Mouse (Mus musculus): ENCODE measurements around the gene Disc1. TPM values are rescaled to one million over a fixed set of nuclear protein-coding genes. Genes with fewer than 3 reads are reported as not detected.

The Disc1 gene
- polyA plus RNA-seq, 1 experiment from 2014 or later = 1.6 TPM

DNA sequence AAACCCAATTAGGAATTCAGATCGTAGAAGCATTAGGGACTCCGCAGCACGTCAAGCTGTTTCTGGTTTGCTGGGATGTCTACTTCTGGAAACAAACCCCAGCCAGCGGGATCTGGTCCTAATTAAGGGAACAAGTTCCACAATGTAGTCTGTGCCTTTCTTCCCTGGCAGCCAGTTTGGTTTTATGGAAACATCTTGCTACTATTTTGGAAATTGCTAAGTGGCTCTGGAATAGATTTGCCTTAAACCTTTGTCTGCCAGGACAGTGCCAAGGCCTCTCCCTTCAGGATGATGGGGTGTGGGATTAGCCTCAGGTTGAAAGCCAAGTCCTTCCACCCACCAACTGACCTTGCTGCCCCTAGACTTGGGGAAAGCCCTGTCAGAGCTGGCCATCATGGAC, 164.7 kb downstream of the Disc1 start:
- Histone ChIP-seq H3K9ac (ENCODE audit: low read depth, low read length) (no peak overlapping the region), H3K4me3 (ENCODE audit: low read depth, low read length) (no peak overlapping the region), H3K9me3 (ENCODE audit: control insufficient read depth, low read length) (no peaks in the 10 kb centered on the region), H3K36me3 (ENCODE audit: control insufficient read depth, insufficient read depth, low read length) (no peaks in the 10 kb centered on the region), H3K4me2 (ENCODE audit: low read depth, low read length) (peak overlapping the region; percentile 46), H3K27ac (replicated peaks; ENCODE audit: low read depth, low read length) (peak overlapping the region; percentile 82), H3K4me1 (ENCODE audit: control insufficient read depth, insufficient read depth, low read length) (peaks cover 29% of the 10 kb centered on the region), H3K27me3 (replicated peaks; ENCODE audit: control insufficient read depth, insufficient read depth, low read length) (no peaks in the 10 kb centered on the region)
- DNase-seq (ENCODE audit: low spot score) (peak; percentile 97), ATAC-seq (ENCODE audit: low read depth) (peak; percentile 85)
- WGBS = 22% methylated on average over 4 of the region's 4 CpGs

- no peaks in the 10 kb centered on the region for H3K36me3 ChIP-seq (ENCODE audit: control insufficient read depth, insufficient read depth, low read length)
Observed at GRCm38 (mm10) chr8:125220608-125221007, 166.6 kb downstream of the Disc1 start.

GRCm38 (mm10) chr8:125221062-125221461, 167.1 kb downstream of the Disc1 start:
- Histone ChIP-seq H3K9me3 (ENCODE audit: control insufficient read depth, low read length) (no peaks in the 10 kb centered on the region), H3K9ac (ENCODE audit: low read depth, low read length) (no peak overlapping the region), H3K4me3 (ENCODE audit: low read depth, low read length) (no peak overlapping the region), H3K4me1 (ENCODE audit: control insufficient read depth, insufficient read depth, low read length) (peaks cover 39% of the 10 kb centered on the region), H3K36me3 (ENCODE audit: control insufficient read depth, insufficient read depth, low read length) (no peaks in the 10 kb centered on the region), H3K27me3 (replicated peaks; ENCODE audit: control insufficient read depth, insufficient read depth, low read length) (no peaks in the 10 kb centered on the region), H3K27ac (replicated peaks; ENCODE audit: low read depth, low read length) (no peak overlapping the region), H3K4me2 (ENCODE audit: low read depth, low read length) (no peak overlapping the region)
- DNase-seq (ENCODE audit: low spot score) = no peak
- WGBS = 86% methylated on average over 4 of the region's 4 CpGs
- no peak for ATAC-seq (ENCODE audit: low read depth)

More at GRCm38 (mm10) chr8:125220608-125221007, 166.6 kb downstream of the Disc1 start:
- WGBS = 91% methylated on average over 5 of the region's 5 CpGs
- no peaks in the 10 kb centered on the region for H3K9me3 ChIP-seq (ENCODE audit: control insufficient read depth, low read length)
- ATAC-seq (ENCODE audit: low read depth) (no peak), DNase-seq (ENCODE audit: low spot score) (no peak)
- no peak overlapping the region for H3K27ac ChIP-seq (replicated peaks; ENCODE audit: low read depth, low read length)
- H3K4me1 ChIP-seq (ENCODE audit: control insufficient read depth, insufficient read depth, low read length) = peaks cover 39% of the 10 kb centered on the region
- no peak overlapping the region for H3K9ac ChIP-seq (ENCODE audit: low read depth, low read length)
- no peak overlapping the region for H3K4me3 ChIP-seq (ENCODE audit: low read depth, low read length)
- H3K27me3 ChIP-seq (replicated peaks; ENCODE audit: control insufficient read depth, insufficient read depth, low read length) = no peaks in the 10 kb centered on the region
- H3K4me2 ChIP-seq (ENCODE audit: low read depth, low read length) = no peak overlapping the region

DNA sequence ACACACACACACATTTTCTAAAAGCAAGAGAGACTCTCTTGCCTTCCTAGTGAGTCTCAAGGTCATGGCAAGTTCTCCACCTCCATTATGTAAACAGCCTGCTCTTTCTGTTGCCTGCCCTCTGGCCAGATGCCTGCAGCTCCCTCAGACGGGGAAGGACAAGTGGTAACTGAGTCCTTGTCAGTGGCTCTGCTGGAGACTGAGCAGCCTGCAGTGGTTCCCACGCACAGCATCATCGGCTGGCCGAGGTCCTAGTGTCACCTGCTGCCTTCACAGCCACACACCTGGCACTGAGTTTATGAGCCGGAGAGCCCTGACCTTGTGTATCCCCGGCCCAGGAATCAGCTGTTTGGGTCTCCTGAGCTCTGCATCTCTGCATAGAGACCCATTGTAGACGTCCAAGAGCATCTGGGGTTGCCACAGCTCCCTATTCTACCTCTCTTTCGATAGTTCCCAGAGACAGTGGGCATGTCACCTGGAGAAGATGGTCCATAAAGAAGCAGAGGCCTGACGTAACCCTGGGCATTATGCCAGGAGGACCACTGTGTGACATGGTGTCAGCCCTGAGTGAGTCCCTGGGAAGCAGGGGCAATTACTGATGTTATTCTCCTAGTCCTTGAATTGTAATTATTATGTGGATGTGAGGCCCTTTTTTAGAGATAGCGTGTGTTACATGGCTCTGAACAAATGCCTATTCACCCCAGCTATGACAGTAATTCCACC, 169.2 kb downstream of the Disc1 start:
- no peak for DNase-seq (ENCODE audit: low spot score)
- Histone ChIP-seq H3K4me2 (ENCODE audit: low read depth, low read length) (no peak overlapping the region), H3K36me3 (ENCODE audit: control insufficient read depth, insufficient read depth, low read length) (no peaks in the 10 kb centered on the region), H3K4me3 (ENCODE audit: low read depth, low read length) (no peak overlapping the region), H3K9ac (ENCODE audit: low read depth, low read length) (no peak overlapping the region), H3K4me1 (ENCODE audit: control insufficient read depth, insufficient read depth, low read length) (peaks cover 47% of the 10 kb centered on the region), H3K9me3 (ENCODE audit: control insufficient read depth, low read length) (no peaks in the 10 kb centered on the region), H3K27me3 (replicated peaks; ENCODE audit: control insufficient read depth, insufficient read depth, low read length) (no peaks in the 10 kb centered on the region), H3K27ac (replicated peaks; ENCODE audit: low read depth, low read length) (no peak overlapping the region)
- ATAC-seq (ENCODE audit: low read depth) = no peak
- WGBS = 70% methylated on average over 10 of the region's 10 CpGs

- DNase-seq (ENCODE audit: low spot score) = no peak
- H3K27ac ChIP-seq (replicated peaks; ENCODE audit: low read depth, low read length) = no peak overlapping the region
- H3K9ac ChIP-seq (ENCODE audit: low read depth, low read length) = no peak overlapping the region
- no peak for ATAC-seq (ENCODE audit: low read depth)
- WGBS = 61% methylated on average over 6 of the region's 6 CpGs
- H3K4me2 ChIP-seq (ENCODE audit: low read depth, low read length) = no peak overlapping the region
- no peak overlapping the region for H3K4me3 ChIP-seq (ENCODE audit: low read depth, low read length)
- H3K4me1 ChIP-seq (ENCODE audit: control insufficient read depth, insufficient read depth, low read length) = peaks cover 40% of the 10 kb centered on the region
- no peaks in the 10 kb centered on the region for H3K27me3 ChIP-seq (replicated peaks; ENCODE audit: control insufficient read depth, insufficient read depth, low read length)
- H3K36me3 ChIP-seq (ENCODE audit: control insufficient read depth, insufficient read depth, low read length) = no peaks in the 10 kb centered on the region
- no peaks in the 10 kb centered on the region for H3K9me3 ChIP-seq (ENCODE audit: control insufficient read depth, low read length)
Observed at GRCm38 (mm10) chr8:125224271-125224699, 170.3 kb downstream of the Disc1 start.

GRCm38 (mm10) chr8:125225266-125225665, 171.3 kb downstream of the Disc1 start:
- peaks cover 32% of the 10 kb centered on the region for H3K4me1 ChIP-seq (ENCODE audit: control insufficient read depth, insufficient read depth, low read length)
- H3K4me2 ChIP-seq (ENCODE audit: low read depth, low read length) = no peak overlapping the region
- 76% methylated on average over 9 of the region's 9 CpGs for WGBS
- no peak overlapping the region for H3K27ac ChIP-seq (replicated peaks; ENCODE audit: low read depth, low read length)
- no peak overlapping the region for H3K4me3 ChIP-seq (ENCODE audit: low read depth, low read length)
- no peaks in the 10 kb centered on the region for H3K27me3 ChIP-seq (replicated peaks; ENCODE audit: control insufficient read depth, insufficient read depth, low read length)
- no peaks in the 10 kb centered on the region for H3K9me3 ChIP-seq (ENCODE audit: control insufficient read depth, low read length)
- H3K9ac ChIP-seq (ENCODE audit: low read depth, low read length) = no peak overlapping the region
- ATAC-seq (ENCODE audit: low read depth) (no peak), DNase-seq (ENCODE audit: low spot score) (no peak)
- H3K36me3 ChIP-seq (ENCODE audit: control insufficient read depth, insufficient read depth, low read length) = no peaks in the 10 kb centered on the region

GRCm38 (mm10) chr8:125226989-125227624, 173.1 kb downstream of the Disc1 start:
- DNase-seq (ENCODE audit: low spot score) = peak; percentile 80
- ATAC-seq (ENCODE audit: low read depth) = peak; percentile 46
- H3K27ac ChIP-seq (replicated peaks; ENCODE audit: low read depth, low read length) = peak overlapping the region; percentile 7
- H3K9me3 ChIP-seq (ENCODE audit: control insufficient read depth, low read length) = no peaks in the 10 kb centered on the region
- no peak overlapping the region; the same call in 1 of the 2 replicates for H3K4me2 ChIP-seq (ENCODE audit: low read depth, low read length)
- WGBS = 32% methylated on average over 14 of the region's 14 CpGs
- no peak overlapping the region for H3K9ac ChIP-seq (ENCODE audit: low read depth, low read length)
- H3K4me3 ChIP-seq (ENCODE audit: low read depth, low read length) = no peak overlapping the region
- peaks cover 30% of the 10 kb centered on the region for H3K4me1 ChIP-seq (ENCODE audit: control insufficient read depth, insufficient read depth, low read length)
- no peaks in the 10 kb centered on the region for H3K27me3 ChIP-seq (replicated peaks; ENCODE audit: control insufficient read depth, insufficient read depth, low read length)
- H3K36me3 ChIP-seq (ENCODE audit: control insufficient read depth, insufficient read depth, low read length) = no peaks in the 10 kb centered on the region

- no peak for DNase-seq (ENCODE audit: low spot score)
- H3K4me2 ChIP-seq (ENCODE audit: low read depth, low read length) = no peak overlapping the region
- H3K9ac ChIP-seq (ENCODE audit: low read depth, low read length) = no peak overlapping the region
- no peaks in the 10 kb centered on the region for H3K27me3 ChIP-seq (replicated peaks; ENCODE audit: control insufficient read depth, insufficient read depth, low read length)
- H3K4me1 ChIP-seq (ENCODE audit: control insufficient read depth, insufficient read depth, low read length) = peaks cover 19% of the 10 kb centered on the region
- no peak overlapping the region for H3K4me3 ChIP-seq (ENCODE audit: low read depth, low read length)
- H3K9me3 ChIP-seq (ENCODE audit: control insufficient read depth, low read length) = no peaks in the 10 kb centered on the region; the same call in 1 of the 2 replicates
- no peak overlapping the region for H3K27ac ChIP-seq (replicated peaks; ENCODE audit: low read depth, low read length)
- no peak for ATAC-seq (ENCODE audit: low read depth)
- 80% methylated on average over 5 of the region's 5 CpGs for WGBS
- no peaks in the 10 kb centered on the region for H3K36me3 ChIP-seq (ENCODE audit: control insufficient read depth, insufficient read depth, low read length)
Observed at GRCm38 (mm10) chr8:125230526-125231131, 176.6 kb downstream of the Disc1 start.
